ENCODE assay signal across 10 mouse cellular contexts in genomic region chr1:24553462-24553861, GRCm38 (mm10). TPM values are rescaled to one million over a fixed set of nuclear protein-coding genes. Genes with fewer than 3 reads are reported as not detected.
A peak's percentile ranks its signal among the peaks of the same experiment; 100 is the strongest.
DNase-seq lines count a peak whose midpoint lies in the region; ATAC-seq lines count a peak whose summit lies in the region.
"Had no signal": no experiment of that assay in that cellular context is flagged by ENCODE, and none has a peak within 500 bp of the region (broad histone marks: within the 10 kb centered on the region; RNA-seq: fewer than 3 reads in every experiment).

No protein-coding gene starts in this region.

- 19% methylated on average over 4 of the region's 4 CpGs for WGBS in stomach, embryonic 16.5 days
- 45% methylated on average over 4 of the region's 4 CpGs for WGBS in forebrain, embryonic 15.5 days

- no peaks in the 10 kb centered on the region for H3K36me3 ChIP-seq in stomach, embryonic 16.5 days (ENCODE audit: control insufficient read depth, insufficient read depth, low read length)
- H3K36me3 ChIP-seq in forebrain, embryonic 15.5 days: no peaks in the 10 kb centered on the region

- no peak overlapping the region for H3K4me2 ChIP-seq in stomach, embryonic 16.5 days (ENCODE audit: low read depth, low read length)
- H3K4me2 ChIP-seq in forebrain, embryonic 15.5 days (replicated peaks): no peak overlapping the region

- peak; percentile 10; the same call in 1 of the 2 replicates for ATAC-seq in stomach, embryonic 16.5 days (ENCODE audit: insufficient read depth, low FRiP score)
- no peak for ATAC-seq in forebrain, embryonic 15.5 days (replicated peaks)

- DNase-seq in adrenal gland, postnatal 10 days: peak; percentile 4
- DNase-seq in adrenal gland, adult 8-10 months: no peak
- DNase-seq in retina, embryonic 14.5 days (ENCODE audit: low spot score): peak; percentile 30
- no peak for DNase-seq in retina, postnatal 1 day
- peak; percentile 37 to 50 for DNase-seq in heart, postnatal 10 days
- DNase-seq in layer of hippocampus, adult 18-20 months (ENCODE audit: low spot score in 2 of 2): no peak
- DNase-seq: cerebellum, postnatal 10 days; thymus, postnatal 4 days had no signal

- no peaks in the 10 kb centered on the region for H3K27me3 ChIP-seq in stomach, embryonic 16.5 days (ENCODE audit: control insufficient read depth, insufficient read depth, low read length)
- no peaks in the 10 kb centered on the region for H3K27me3 ChIP-seq in forebrain, embryonic 15.5 days

- no peak overlapping the region for H3K27ac ChIP-seq in stomach, embryonic 16.5 days (ENCODE audit: low read length)
- no peak overlapping the region for H3K27ac ChIP-seq in forebrain, embryonic 15.5 days (replicated peaks)

- no peak overlapping the region for H3K4me3 ChIP-seq in stomach, embryonic 16.5 days (replicated peaks; ENCODE audit: low read length)
- no peak overlapping the region for H3K4me3 ChIP-seq in forebrain, embryonic 15.5 days

- intact Hi-C loops in heart, postnatal 10 days (cut with DNase I): no loop called here

- no peaks in the 10 kb centered on the region for H3K9me3 ChIP-seq in stomach, embryonic 16.5 days (replicated peaks; ENCODE audit: control insufficient read depth, low read length)
- H3K9me3 ChIP-seq in forebrain, embryonic 15.5 days: no peaks in the 10 kb centered on the region

- peaks cover 3% of the 10 kb centered on the region for H3K4me1 ChIP-seq in stomach, embryonic 16.5 days (ENCODE audit: control insufficient read depth, insufficient read depth, low read length)
- H3K4me1 ChIP-seq in forebrain, embryonic 15.5 days: no peaks in the 10 kb centered on the region

- H3K9ac ChIP-seq in stomach, embryonic 16.5 days (ENCODE audit: low read length): no peak overlapping the region
- H3K9ac ChIP-seq in forebrain, embryonic 15.5 days (replicated peaks): no peak overlapping the region

RNA-seq across cellular contexts. Expression of gene Col19a1, which starts 33.8 kb away (rescaled TPM):
- under 1 TPM; 0.18 to 0.33 TPM for total RNA-seq in adrenal gland, postnatal 10 days (2021)
- under 1 TPM in 1 of 4 experiments, not detected in 3; 0.11 TPM for total RNA-seq in adrenal gland, adult 8-10 months (2022)
- under 1 TPM; 0.05 to 0.07 TPM for total RNA-seq in heart, postnatal 10 days (2021)
- polyA plus RNA-seq in stomach, embryonic 16.5 days (2015; fragmentation: Nextera tagmentation; extraction: Ambion mirVana): 4.7 and 5.5 TPM in 2 replicates
- 1.9 and 2.0 TPM in 2 replicates for polyA plus RNA-seq in forebrain, embryonic 15.5 days (2015; fragmentation: Nextera tagmentation; extraction: Ambion mirVana)
- total RNA-seq in layer of hippocampus, adult 18-20 months (2021): 10 to 100 TPM; 17.8 to 19.4 TPM

Comparison
In these comparisons a context has a peak if more than half of its experiments do, and no peak if none do; other contexts are left out.
1. DNase-seq: peak in adrenal gland, postnatal 10 days (single experiment), retina, embryonic 14.5 days (single experiment) and heart, postnatal 10 days (2 of 2); none in adrenal gland, adult 8-10 months (single experiment), retina, postnatal 1 day (single experiment) and layer of hippocampus, adult 18-20 months (0 of 2).
2. RNA of gene Col19a1, which starts 33.8 kb away (total RNA-seq): 17.8 to 19.4 TPM in layer of hippocampus, adult 18-20 months; 0.18 to 0.33 TPM in adrenal gland, postnatal 10 days, 0.05 to 0.07 TPM in heart, postnatal 10 days and 0.11 TPM in adrenal gland, adult 8-10 months; every median in the first group is over 10 times any median in the second.